Mouse (Mus musculus) forebrain, embryonic 16.5 days (tissue): ENCODE data around the gene A3galt2. TPM values are rescaled to one million over a fixed set of nuclear protein-coding genes. Genes with fewer than 3 reads are reported as not detected.
A peak's percentile ranks its signal among the peaks of the same experiment; 100 is the strongest.

Experiments used
- ATAC-seq: fragments of 200-750 bp; cut with Nextera tagmentation; 2 replicates; pipeline ENCODE4 v1.8.0; 2017; ENCODE audit warnings: mild to moderate bottlenecking, moderate library complexity
- H3K27ac ChIP-seq: fragments of 300-500 bp; sonication (generic); 2 replicates; pipeline ENCODE4 v1.5.1; 2014; ENCODE audit warnings: low read length, control low read depth
- H3K27me3 ChIP-seq: fragments of 300-500 bp; sonication (generic); replicated peaks from 2 replicates; pipeline ENCODE4 v1.6.1; 2014; ENCODE audit warnings: low read length; ENCODE audit not compliant: control insufficient read depth, insufficient read depth
- H3K36me3 ChIP-seq: fragments of 300-500 bp; sonication (generic); 2 replicates; pipeline ENCODE4 v1.6.1; 2014; ENCODE audit not compliant: control insufficient read depth, insufficient read depth
- H3K4me1 ChIP-seq: fragments of 300-500 bp; sonication (generic); replicated peaks from 2 replicates; pipeline ENCODE4 v1.6.1; 2014; ENCODE audit warnings: low read length; ENCODE audit not compliant: control insufficient read depth, insufficient read depth
- H3K4me2 ChIP-seq: fragments of 300-500 bp; sonication (generic); 2 replicates; pipeline ENCODE4 v1.6.1; 2014; ENCODE audit warnings: mild to moderate bottlenecking, low read length, control low read depth
- H3K4me3 ChIP-seq: fragments of 300-500 bp; sonication (generic); replicated peaks from 2 replicates; pipeline ENCODE4 v1.5.1; 2014; ENCODE audit warnings: mild to moderate bottlenecking, low read length, control low read depth
- H3K9ac ChIP-seq: fragments of 300-500 bp; sonication (generic); replicated peaks from 2 replicates; pipeline ENCODE4 v1.6.1; 2014; ENCODE audit warnings: low read depth, low read length, control low read depth
- H3K9me3 ChIP-seq: fragments of 300-500 bp; sonication (generic); 2 replicates; pipeline ENCODE4 v1.6.1; 2016; ENCODE audit warnings: low read length; ENCODE audit not compliant: control insufficient read depth
- WGBS: fragments of 180-500 bp; shearing (Covaris S2); extraction: QIAGEN DNeasy Blood & Tissue Kit; methylation state at CpG from one replicate; pipeline ENCODE4 v1.1.7; 2014; 5-methylcytosine and 5-hydroxymethylcytosine counted together
- polyA plus RNA-seq: library from polyadenylated mRNA; unstranded; fragments of >200 nt; fragmentation: Nextera tagmentation; extraction: Ambion mirVana; gene quantifications from 2 replicates; pipeline ENCODE4 v1.2.1, GENCODE M21; 2015

Gene A3galt2
- polyA plus RNA-seq, 1 experiment from 2014 or later, result 0.63 TPM

- H3K4me1 ChIP-seq, result peaks cover 48% of the 10 kb centered on the region
Measured at GRCm38 (mm10) chr4:128724059-128724458, 31.1 kb upstream of the A3galt2 start.

GRCm38 (mm10) chr4:128727019-128727720, 28.0 kb upstream of the A3galt2 start:
- Histone ChIP-seq H3K9ac (peak overlapping the region; percentile 86), H3K27me3 (no peaks in the 10 kb centered on the region), H3K9me3 (no peaks in the 10 kb centered on the region), H3K4me3 (peak overlapping the region; percentile 87), H3K4me2 (peak overlapping the region; percentile 62), H3K4me1 (peaks cover 49% of the 10 kb centered on the region), H3K27ac (peak overlapping the region; percentile 92), H3K36me3 (no peaks in the 10 kb centered on the region)
- 3% methylated on average over 45 of the region's 68 CpGs for WGBS
- peak; percentile 90 for ATAC-seq

More at GRCm38 (mm10) chr4:128724059-128724458, 31.1 kb upstream of the A3galt2 start:
- no peaks in the 10 kb centered on the region for H3K27me3 ChIP-seq
- H3K9ac ChIP-seq, result no peak overlapping the region
- H3K27ac ChIP-seq, result no peak overlapping the region
- H3K36me3 ChIP-seq, result no peaks in the 10 kb centered on the region
- no peaks in the 10 kb centered on the region for H3K9me3 ChIP-seq
- WGBS, result 66% methylated on average over 7 of the region's 7 CpGs
- H3K4me2 ChIP-seq, result no peak overlapping the region
- ATAC-seq, result no peak
- H3K4me3 ChIP-seq, result no peak overlapping the region

- Histone ChIP-seq H3K4me1 (peaks cover 52% of the 10 kb centered on the region), H3K27me3 (no peaks in the 10 kb centered on the region), H3K36me3 (no peaks in the 10 kb centered on the region), H3K4me3 (peak overlapping the region; percentile 87), H3K27ac (peak overlapping the region; percentile 92), H3K4me2 (peak overlapping the region; percentile 78), H3K9ac (peak overlapping the region; percentile 86), H3K9me3 (no peaks in the 10 kb centered on the region)
- peak; percentile 45 for ATAC-seq
- 0% methylated on average over 65 of the region's 65 CpGs for WGBS
Measured at GRCm38 (mm10) chr4:128727721-128728430, 27.3 kb upstream of the A3galt2 start.

GRCm38 (mm10) chr4:128728431-128728851, 26.7 kb upstream of the A3galt2 start:
- no peak for ATAC-seq
- peak overlapping the region; percentile 87 for H3K4me3 ChIP-seq
- peak overlapping the region; percentile 92 for H3K27ac ChIP-seq
- under 1% methylated on average over 5 of the region's 5 CpGs for WGBS
- H3K36me3 ChIP-seq, result no peaks in the 10 kb centered on the region
- H3K27me3 ChIP-seq, result no peaks in the 10 kb centered on the region
- H3K4me2 ChIP-seq, result peak overlapping the region; percentile 78
- no peaks in the 10 kb centered on the region for H3K9me3 ChIP-seq
- peaks cover 58% of the 10 kb centered on the region for H3K4me1 ChIP-seq
- peak overlapping the region; percentile 86 for H3K9ac ChIP-seq

GRCm38 (mm10) chr4:128729033-128729708, 26.0 kb upstream of the A3galt2 start:
- peak overlapping the region; percentile 87 for H3K4me3 ChIP-seq
- peak overlapping the region; percentile 78 for H3K4me2 ChIP-seq
- H3K9me3 ChIP-seq, result no peaks in the 10 kb centered on the region
- peak overlapping the region; percentile 92 for H3K27ac ChIP-seq
- no peaks in the 10 kb centered on the region for H3K36me3 ChIP-seq
- no peaks in the 10 kb centered on the region for H3K27me3 ChIP-seq
- H3K4me1 ChIP-seq, result peaks cover 59% of the 10 kb centered on the region
- 2% methylated on average over 15 of the region's 15 CpGs for WGBS
- peak; percentile 68 for ATAC-seq
- peak overlapping the region; percentile 86 for H3K9ac ChIP-seq

- no peak for ATAC-seq
- Histone ChIP-seq H3K4me1 (peaks cover 61% of the 10 kb centered on the region), H3K9me3 (no peaks in the 10 kb centered on the region), H3K4me2 (peak overlapping the region; percentile 78), H3K9ac (peak overlapping the region; percentile 86), H3K27ac (peak overlapping the region; percentile 9), H3K4me3 (peak overlapping the region; percentile 87), H3K27me3 (no peaks in the 10 kb centered on the region), H3K36me3 (no peaks in the 10 kb centered on the region)
- 6% methylated on average over 5 of the region's 5 CpGs for WGBS
Measured at GRCm38 (mm10) chr4:128729709-128730037, 25.5 kb upstream of the A3galt2 start.

GRCm38 (mm10) chr4:128730271-128730670, 24.9 kb upstream of the A3galt2 start:
- H3K36me3 ChIP-seq, result no peaks in the 10 kb centered on the region
- H3K4me2 ChIP-seq, result peak overlapping the region; percentile 78
- peak overlapping the region; percentile 87 for H3K4me3 ChIP-seq
- H3K4me1 ChIP-seq, result peaks cover 67% of the 10 kb centered on the region
- H3K9ac ChIP-seq, result 0 out of 2 replicates have a peak overlapping the region, but pooled peaks have one; percentile 9
- H3K27ac ChIP-seq, result peak overlapping the region; percentile 39
- H3K9me3 ChIP-seq, result no peaks in the 10 kb centered on the region
- WGBS, result 21% methylated on average over 6 of the region's 6 CpGs
- ATAC-seq, result no peak
- H3K27me3 ChIP-seq, result no peaks in the 10 kb centered on the region

- WGBS, result 44% methylated on average over 5 of the region's 5 CpGs
- no peaks in the 10 kb centered on the region for H3K9me3 ChIP-seq
- H3K4me2 ChIP-seq, result no peak overlapping the region
- ATAC-seq, result no peak
- peaks cover 84% of the 10 kb centered on the region for H3K4me1 ChIP-seq
- no peak overlapping the region for H3K4me3 ChIP-seq
- no peak overlapping the region for H3K9ac ChIP-seq
- H3K36me3 ChIP-seq, result no peaks in the 10 kb centered on the region
- H3K27me3 ChIP-seq, result no peaks in the 10 kb centered on the region
- H3K27ac ChIP-seq, result 0 out of 2 replicates have a peak overlapping the region, but pooled peaks have one; percentile 17
Measured at GRCm38 (mm10) chr4:128732794-128733193, 22.4 kb upstream of the A3galt2 start.

- WGBS, result 25% methylated on average over 6 of the region's 6 CpGs
- H3K9ac ChIP-seq, result peak overlapping the region; percentile 34; the same call in 1 of the 2 replicates
- no peaks in the 10 kb centered on the region for H3K27me3 ChIP-seq
- peaks cover 90% of the 10 kb centered on the region for H3K4me1 ChIP-seq
- no peaks in the 10 kb centered on the region for H3K36me3 ChIP-seq
- H3K9me3 ChIP-seq, result no peaks in the 10 kb centered on the region
- peak overlapping the region; percentile 86 for H3K27ac ChIP-seq
- no peak overlapping the region; the same call in 1 of the 2 replicates for H3K4me3 ChIP-seq
- H3K4me2 ChIP-seq, result peak overlapping the region; percentile 36
- no peak for ATAC-seq
Measured at GRCm38 (mm10) chr4:128733496-128733895, 21.7 kb upstream of the A3galt2 start.
